Mouse (Mus musculus): ENCODE measurements around the gene Otulin.

Otulin gene

GRCm38 (mm10) chr15:27630601-27631383 lies at the start of gene Otulin:
TSS of gene Otulin (minus strand) at chr15:27630693.
- DNase-seq (ENCODE audit: extremely low spot score, low spot score): peak; percentile 100

DNA sequence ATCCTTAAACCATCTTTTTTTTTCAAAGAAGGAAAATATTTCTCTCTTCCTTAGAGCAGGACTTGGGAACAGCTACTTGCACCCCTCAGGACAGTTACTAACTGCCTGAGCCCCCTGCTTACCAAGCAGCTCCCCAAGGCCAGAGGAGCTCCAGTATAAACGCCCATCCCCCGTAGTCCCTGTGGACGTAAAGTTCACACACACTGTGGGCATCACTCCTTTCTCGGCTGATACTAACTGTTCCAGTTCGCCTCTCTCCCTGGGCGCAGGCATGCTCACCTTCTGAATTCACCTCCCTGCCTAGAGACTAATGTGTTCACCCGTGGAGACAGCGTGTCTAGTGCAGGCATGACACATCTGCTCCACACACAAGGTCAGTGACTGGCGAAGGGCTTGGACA lies 48.0 kb upstream of the Otulin start:
- DNase-seq (ENCODE audit: extremely low spot score, low spot score): no peak

DNA sequence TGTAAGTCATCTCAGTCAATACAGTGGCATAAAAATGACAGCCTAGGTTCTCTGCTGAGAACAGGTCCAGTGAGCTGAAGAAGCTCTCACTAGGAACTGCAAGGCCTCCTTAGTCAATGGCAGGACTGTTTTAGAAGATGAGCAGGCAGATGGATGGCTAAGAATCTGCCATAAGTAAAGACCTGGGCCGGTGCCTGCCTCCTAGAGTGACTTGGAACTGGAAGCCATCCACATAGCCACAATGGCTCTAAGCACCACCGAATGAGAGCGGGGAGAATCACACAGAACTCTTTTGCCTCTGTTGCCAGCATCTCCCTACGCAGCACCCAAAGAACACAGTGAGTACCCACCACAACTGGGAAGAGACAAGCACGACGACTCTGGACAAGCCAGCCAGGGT lies 47.3 kb upstream of the Otulin start:
- DNase-seq (ENCODE audit: extremely low spot score, low spot score): no peak

GRCm38 (mm10) chr15:27676211-27676610 lies 45.7 kb upstream of the Otulin start:
- no peak for DNase-seq (ENCODE audit: extremely low spot score, low spot score)

- DNase-seq (ENCODE audit: extremely low spot score, low spot score): no peak
These were observed 44.6 kb upstream of the Otulin start for GRCm38 (mm10) chr15:27675122-27675521.

GRCm38 (mm10) chr15:27674041-27674440 lies 43.5 kb upstream of the Otulin start:
- no peak for DNase-seq (ENCODE audit: extremely low spot score, low spot score)

DNA sequence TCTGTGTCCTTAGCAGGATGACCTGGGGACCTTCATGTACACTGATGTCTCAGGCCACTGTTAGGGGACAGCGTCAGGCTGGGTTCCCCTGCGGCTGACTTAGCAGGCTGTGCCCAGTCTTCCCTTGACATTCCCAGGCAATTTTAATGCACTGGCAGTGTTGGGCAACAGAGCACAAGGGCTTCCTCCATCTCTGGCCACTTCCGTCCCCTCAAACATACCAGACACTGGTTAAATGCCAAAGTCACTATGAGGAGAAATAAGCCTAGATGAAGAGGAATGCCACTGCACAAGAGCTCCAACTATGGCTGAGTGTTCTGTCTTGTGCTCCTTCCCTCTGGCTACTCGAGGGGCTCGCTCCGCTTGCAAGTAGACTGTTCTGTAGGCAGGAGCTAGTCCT lies 42.7 kb upstream of the Otulin start:
- DNase-seq (ENCODE audit: extremely low spot score, low spot score): no peak

DNA sequence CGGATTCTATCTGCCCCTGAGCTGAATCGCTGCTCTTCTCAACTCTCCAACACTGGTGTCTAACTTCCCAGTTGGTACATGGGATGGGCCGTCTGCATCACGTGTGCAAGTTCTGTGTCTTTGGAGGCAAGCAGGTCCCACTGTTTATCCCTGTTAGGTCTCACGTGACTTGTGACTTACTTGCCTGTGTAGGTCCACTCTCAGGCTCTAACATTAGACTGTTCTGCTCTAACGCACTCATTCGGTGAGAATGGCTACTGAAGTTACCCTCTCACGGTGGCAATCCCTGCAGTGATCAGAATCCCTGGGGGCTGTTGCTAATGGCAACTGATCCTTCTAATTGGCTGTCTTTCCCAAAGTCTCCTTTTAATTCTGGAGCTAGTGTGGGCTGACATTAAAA lies 41.8 kb upstream of the Otulin start:
- DNase-seq (ENCODE audit: extremely low spot score, low spot score): no peak

DNA sequence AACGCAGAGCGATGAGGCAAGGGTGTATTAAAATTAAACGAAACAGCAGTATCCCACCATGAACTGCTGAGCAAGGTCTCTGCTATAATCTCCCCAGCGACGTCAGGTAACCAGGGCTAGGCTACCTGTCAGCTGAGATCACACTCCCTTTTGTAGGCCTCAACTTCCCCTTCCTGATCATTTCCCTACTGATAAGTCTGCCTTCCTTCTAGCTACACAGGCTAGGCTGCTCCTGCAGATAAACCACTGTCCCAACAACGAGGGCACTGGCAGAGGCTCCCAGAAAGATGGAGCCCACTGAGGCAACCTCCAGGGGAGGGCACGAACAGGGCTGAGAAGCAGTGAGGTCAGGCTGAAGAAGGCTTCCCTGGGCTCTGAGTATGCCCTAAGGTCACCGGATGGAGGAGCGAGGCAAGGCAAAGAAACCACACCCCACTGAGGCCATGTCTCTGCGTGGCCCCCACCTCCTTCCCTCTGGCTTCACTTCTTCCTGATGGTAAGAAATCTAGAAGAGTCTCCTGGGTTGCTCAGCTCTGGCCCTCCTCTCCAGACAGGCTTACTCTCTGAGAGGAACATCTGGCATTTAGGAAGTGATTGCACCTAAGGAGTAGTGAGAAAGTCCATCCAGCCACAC lies 41.2 kb upstream of the Otulin start:
- no peak for DNase-seq (ENCODE audit: extremely low spot score, low spot score)

DNA sequence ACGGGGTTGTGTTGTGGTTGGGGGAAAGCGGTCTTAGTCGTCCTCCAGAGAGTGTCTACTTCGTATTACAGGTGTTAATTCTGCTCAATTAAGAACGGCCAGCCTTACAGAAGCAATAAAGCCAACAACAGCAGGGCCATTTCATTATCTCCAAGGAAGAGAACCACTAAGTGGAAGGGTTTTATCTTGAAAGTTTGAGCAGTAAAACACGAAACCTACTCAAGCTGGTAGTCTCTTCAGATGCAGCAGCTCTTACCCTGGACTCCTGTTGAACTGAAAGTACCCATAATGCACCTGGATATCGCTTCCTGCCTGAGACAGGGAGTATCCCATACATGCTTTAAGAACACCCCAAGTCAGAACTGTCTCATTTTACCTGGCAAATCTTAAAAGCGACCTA lies 40.2 kb upstream of the Otulin start:
- DNase-seq (ENCODE audit: extremely low spot score, low spot score): no peak

DNA sequence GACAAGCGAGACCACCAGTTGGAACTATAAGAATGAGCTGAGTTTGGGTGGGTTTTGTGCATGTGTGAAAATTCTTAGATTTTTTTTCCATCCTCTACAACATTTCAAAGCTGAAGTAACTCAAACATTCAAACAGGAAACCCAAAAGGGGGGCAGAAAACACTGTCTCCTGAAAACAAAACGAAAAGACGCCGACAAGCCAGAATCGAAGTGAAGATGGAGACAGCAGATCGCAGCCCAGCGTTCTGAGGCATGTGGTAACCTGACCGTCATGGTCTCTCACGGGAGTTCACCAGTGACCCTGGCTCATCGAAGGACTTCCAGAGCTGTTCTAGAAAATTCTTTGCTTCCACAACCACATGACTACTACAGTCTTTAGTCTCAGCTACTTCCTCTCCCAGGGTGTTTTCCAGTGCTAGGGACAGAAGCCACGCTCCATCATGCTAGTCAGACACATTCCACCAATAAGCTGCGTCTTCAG lies 39.5 kb upstream of the Otulin start:
- DNase-seq (ENCODE audit: extremely low spot score, low spot score): no peak

- no peak for DNase-seq (ENCODE audit: extremely low spot score, low spot score)
These were observed 38.8 kb upstream of the Otulin start for GRCm38 (mm10) chr15:27669276-27669675.

GRCm38 (mm10) chr15:27668557-27668956 lies 38.1 kb upstream of the Otulin start:
- no peak for DNase-seq (ENCODE audit: extremely low spot score, low spot score)

DNA sequence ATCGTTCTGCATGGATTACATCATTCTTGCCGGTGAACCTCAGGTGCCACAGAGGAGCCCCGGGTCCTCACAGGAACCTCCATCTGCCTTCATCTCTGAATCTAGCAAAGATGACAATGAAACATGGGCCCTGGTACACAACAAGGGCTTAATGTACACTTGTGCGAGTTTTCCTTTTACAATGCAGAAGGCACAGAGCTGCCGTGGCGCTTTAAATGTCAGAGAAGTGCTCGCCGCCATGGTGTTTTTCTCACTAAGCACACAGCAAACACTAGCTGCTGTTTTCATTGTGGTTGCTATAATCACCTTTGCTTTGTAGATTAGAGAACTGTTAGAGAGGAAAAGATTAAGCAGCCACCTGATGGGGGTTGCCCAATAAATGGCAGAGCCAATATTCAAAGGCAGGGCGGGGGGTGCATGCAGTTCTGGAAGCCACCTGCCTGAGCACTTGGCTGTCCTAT lies 37.5 kb upstream of the Otulin start:
- no peak for DNase-seq (ENCODE audit: extremely low spot score, low spot score)

GRCm38 (mm10) chr15:27666911-27667539 lies 36.5 kb upstream of the Otulin start:
- no peak for DNase-seq (ENCODE audit: extremely low spot score, low spot score)

- DNase-seq (ENCODE audit: extremely low spot score, low spot score): no peak
These were observed 35.0 kb upstream of the Otulin start for GRCm38 (mm10) chr15:27665392-27665911.

- DNase-seq (ENCODE audit: extremely low spot score, low spot score): no peak
These were observed 33.6 kb upstream of the Otulin start for GRCm38 (mm10) chr15:27664126-27664525.

GRCm38 (mm10) chr15:27662699-27663098 lies 32.2 kb upstream of the Otulin start:
- no peak for DNase-seq (ENCODE audit: extremely low spot score, low spot score)

GRCm38 (mm10) chr15:27661696-27662095 lies 31.2 kb upstream of the Otulin start:
- DNase-seq (ENCODE audit: extremely low spot score, low spot score): no peak

DNA sequence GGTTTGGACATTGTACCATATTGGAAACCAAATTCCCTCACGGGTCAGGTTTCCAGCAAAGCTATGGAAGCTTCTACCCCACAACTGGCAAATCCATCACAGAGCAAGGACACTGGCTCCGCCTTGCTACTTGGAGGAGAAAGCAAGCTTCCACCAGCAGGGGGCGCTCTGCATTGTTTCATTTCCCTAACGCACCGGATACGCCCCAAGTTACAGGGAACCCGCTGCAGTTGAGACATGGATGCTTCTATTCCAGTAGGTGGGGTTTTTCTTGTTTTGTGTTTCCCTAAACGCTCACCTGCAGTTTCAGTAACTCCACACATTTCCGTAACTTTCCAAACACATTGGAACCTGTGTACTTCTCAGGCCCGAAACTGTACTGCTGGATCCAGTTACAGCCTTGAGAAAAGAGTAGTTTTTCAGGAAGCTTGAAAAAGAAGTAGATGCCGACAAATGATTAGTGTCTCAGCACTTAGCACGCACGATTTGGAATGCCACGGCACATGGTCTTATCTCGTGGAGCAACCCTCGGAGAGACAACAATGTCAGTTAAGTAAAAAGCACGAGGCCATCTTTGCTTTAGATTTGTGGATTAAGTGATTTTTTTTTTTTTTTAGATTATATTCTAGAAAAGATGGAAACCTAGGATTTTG lies 29.2 kb upstream of the Otulin start:
- peak; percentile 89 for DNase-seq (ENCODE audit: extremely low spot score, low spot score)

DNA sequence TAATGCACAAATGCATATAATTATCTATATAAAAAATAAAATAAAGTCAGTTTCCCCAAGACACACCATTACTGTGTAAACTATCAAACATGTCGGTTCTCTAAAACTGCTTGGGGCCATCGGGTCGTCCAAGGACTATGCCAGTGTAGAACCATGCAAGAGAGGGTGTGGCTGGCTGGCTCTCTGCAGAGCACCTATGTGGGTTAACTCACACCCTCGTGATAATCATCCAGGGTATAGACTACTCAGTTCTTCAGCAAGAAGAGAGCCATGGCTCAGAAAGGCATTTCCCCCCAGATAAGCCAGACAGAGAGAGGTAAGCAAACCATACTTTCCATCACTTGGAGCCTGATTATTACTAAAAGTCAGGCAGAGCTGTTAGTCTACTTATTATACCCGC lies 28.6 kb upstream of the Otulin start:
- no peak for DNase-seq (ENCODE audit: extremely low spot score, low spot score)

DNA sequence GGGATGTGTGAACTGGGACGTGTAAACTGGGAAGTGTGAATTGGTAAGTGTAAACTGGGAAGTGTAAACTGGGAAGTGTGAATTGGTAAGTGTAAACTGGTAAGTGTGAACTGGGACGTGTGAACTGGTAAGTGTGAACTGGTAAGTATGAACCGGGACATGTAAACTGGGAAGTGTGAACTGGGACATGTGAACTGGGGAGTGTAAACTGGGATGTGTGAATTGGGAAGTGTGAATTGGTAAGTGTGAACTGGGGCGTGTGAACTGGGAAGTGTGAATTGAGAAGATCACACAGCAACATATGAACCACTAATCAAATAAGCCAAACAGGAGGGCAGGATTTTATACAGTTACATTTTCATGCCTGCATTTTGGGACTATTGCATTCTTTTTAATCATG lies 27.9 kb upstream of the Otulin start:
- no peak for DNase-seq (ENCODE audit: extremely low spot score, low spot score)

Measured in neural tube, embryonic 10.5 days (tissue).